Mouse (Mus musculus): ENCODE measurements at regions not wholly inside any gene's neighbourhood (a gene's known extent, or its start where the extent isn't known, plus 50 kb on each side); places are given as distances from the start of the nearest gene placed in this dataset.

DNA sequence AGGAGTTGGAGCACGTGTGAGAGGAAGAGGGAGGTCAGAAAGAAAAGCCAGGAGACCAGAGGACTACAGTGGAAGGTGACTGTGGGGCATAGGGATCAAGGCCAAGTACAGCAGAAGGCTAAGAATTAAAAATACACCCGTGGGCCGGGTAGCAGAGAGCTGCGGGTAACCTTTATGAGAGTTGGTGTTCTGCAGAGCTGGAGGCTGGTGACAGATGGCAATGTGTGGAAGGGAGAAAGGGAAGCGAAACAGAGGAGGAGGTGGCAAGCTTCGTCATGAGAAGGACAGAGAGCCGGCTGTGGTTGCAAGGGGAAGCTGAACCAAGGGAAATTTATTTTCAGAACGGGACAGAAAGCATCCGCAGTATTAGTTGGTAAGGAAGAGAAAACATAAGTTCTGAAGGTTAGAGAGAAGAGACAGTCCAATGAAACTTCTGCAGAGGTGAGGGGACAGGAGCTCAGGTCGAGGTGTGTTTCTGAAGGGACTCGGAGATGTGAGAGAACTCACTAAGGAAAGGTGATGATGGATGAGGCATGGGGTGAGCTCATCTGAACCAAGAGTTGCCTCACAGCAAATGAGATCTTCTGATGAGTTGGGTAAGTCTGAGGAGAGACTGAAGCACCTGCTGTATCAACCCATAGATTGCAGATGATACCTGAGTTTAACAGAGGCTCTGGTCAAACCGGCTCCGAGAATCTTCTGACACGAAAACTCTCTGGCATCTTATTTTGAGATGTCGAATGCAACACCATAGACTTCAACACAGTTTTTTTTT, 200.6 kb downstream of the Gm10260 start:
- DNase-seq (ENCODE audit: low spot score in 2 of 2), result no peak

DNA sequence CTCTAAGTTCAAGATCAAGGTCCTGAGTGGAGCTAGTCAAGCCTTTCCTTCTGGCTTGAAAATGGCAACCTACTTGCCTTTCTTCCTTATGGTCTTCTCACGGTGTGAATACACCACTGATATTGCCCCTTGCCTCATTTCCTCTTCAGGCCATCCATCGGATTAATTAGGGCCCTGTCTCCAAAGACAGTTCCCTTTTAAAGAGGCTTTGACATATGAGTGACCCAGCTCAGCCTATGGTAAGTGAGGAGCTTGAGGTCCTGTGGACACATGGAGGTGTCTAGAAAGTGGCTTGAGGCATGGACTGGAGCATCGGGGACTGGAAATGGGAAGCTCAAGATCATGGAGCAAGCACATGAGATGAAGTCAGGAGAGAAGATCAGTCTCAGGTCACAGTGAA, 201.5 kb downstream of the Gm10260 start:
- DNase-seq (ENCODE audit: low spot score in 2 of 2), result no peak

DNA sequence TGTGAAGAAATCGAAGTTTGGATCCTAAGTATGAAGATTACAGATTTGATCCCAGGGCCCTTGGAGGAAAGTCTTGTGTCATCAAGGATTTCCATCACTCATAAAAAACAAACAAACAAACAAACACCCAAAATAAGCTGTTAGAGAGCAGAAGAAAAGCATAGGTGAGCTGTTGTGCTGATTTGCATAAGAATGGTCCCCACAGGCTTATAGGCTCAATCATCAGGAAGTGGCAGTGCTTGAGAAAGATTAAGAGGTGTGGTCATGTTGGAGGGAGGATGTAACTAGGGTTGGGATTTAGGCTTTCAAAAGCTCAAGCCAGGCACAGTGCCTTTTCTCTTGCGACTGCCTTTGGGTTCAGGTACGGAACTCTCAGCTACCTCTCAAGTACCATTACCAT, 205.1 kb downstream of the Gm10260 start:
- DNase-seq (ENCODE audit: low spot score in 2 of 2), result no peak

DNA sequence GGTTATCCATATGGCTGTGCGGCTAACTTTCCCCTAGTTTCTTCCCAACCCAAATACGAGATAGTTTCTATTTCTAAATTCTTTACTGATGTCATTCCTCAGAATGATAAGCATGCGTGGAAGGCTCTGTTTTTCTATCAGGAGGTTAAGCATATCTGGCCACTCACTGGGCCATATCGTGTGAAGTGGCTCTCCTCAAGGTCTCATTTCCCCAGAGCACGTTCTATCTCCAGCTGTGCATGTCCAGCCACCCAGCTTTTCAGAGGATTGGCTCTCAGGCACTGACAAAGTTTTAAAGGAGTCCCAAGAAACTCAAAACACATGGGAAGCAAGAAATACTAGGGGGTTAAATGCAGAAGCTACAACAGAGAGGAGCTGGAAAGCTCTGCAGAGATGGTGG, 205.8 kb downstream of the Gm10260 start:
- DNase-seq (ENCODE audit: low spot score in 2 of 2), result no peak

DNA sequence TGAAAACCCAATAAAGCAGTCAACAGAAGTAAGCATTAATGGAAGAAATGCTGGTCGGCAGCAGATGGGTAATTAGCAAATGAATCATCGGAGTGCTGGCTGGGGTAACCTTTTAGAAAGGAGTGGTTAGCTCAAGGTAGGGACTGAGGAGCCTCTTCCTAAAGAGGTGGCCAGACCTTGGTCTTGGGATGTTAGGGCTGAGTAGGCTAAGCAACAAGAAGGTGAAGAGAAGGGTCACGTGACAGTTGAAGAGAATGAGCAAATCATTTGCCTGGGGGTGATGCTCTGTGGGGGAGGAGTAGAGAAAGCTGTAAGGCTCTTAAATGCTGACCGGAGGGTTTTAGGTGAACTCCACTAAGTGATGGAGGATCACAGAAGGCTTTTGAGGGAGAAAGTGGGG, 208.2 kb downstream of the Gm10260 start:
- no peak for DNase-seq (ENCODE audit: low spot score in 2 of 2)

DNA sequence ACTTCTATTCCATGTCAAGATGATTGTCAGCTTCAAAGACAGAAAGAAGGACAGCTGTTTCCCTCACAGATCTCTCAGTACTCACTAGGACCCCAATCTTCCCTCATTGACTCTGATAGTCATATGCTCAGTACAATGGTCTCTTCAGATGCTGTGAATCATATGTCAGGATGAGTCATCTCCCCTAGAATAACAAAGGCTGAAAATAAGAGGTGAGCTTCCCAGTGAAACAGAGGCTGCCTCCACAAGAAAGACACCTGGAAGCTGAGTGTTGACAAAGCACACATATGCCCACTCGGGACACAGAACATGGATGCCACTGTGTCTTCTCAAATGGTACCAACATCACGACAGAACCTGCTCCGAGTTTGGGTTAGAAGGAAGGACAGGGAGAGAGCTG, 209.6 kb downstream of the Gm10260 start:
- no peak for DNase-seq (ENCODE audit: low spot score in 2 of 2)

DNA sequence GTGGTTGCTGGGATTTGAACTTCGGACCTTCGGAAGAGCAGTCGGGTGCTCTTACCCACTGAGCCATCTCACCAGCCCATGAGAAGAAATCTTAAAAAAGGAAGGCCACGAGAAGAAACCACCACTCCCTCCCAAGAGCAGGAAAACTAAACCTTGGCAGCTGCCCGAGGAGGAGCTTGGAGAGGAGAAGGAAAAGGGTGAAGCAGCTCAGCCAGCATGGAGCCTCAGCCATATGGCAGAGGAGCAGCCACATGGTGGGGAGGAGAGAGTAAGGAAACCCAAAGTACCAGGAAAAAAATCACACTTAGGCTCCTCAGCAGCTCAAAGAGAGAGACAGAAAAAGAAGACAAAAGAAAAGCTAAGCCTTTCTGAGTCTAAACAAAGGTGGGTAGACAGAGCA, 210.3 kb downstream of the Gm10260 start:
- no peak for DNase-seq (ENCODE audit: low spot score in 2 of 2)

DNA sequence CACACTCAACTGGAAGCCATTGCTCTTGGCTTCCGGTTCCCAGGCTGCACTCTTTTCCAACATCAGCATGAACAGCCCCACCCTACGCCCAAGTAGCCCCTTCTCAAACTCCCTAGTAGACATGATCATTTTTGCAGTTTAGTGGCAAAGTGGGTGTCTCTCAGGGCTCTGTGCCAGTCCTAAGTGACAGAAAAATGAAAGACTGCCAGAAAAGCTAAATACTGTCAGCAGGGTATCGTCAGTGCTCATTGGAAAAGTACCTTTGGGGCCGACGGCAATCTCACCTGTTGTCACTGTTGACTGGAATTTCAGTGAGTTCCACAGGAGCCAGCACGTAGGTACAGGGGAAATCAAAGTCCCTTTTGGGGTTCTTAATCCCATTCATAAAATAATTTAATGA, 211.0 kb downstream of the Gm10260 start:
- no peak for DNase-seq (ENCODE audit: low spot score in 2 of 2)

DNA sequence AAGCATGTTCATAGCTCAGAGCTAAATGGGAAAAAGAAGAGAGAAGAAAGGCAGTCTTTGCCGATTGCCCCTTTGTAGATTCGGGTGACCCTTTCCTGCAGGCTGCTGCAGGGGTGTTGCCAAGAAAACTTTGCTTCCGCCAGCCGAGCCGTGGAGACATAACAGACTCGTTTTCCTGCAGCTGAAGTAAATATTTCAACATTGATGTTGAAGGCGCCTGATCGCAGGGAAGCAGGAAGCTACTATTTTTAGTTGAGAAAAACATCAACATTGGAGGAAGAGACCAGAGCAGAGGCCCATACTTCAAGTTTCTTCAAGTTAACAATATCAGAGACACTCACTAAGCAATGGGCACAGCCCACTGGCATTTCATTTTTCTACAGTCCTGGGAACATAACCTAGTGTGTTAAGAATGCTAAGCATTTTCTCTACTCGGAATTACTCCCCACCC, 211.9 kb downstream of the Gm10260 start:
- peak in 1 of 2 experiments; percentile 51 for DNase-seq (ENCODE audit: low spot score in 2 of 2)

DNA sequence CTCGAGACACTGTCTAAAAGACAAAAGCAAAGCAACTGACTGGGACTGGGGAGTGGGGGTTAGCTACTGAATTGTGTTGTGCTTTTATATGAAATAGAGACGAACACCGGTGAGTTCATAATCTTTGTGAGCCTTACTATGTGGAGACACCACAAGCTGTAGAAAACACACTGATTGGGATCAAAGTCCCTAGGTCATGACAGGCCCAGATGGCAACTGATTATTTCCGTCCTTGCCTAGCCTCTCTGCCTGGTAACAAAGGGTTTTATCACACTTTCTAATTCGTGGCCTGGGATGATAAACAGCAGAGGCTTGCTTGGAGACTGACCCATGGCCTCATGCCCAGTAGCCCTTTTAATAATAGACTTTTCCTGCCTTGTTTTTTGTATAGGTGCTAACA, 213.5 kb downstream of the Gm10260 start:
- no peak for DNase-seq (ENCODE audit: low spot score in 2 of 2)

DNA sequence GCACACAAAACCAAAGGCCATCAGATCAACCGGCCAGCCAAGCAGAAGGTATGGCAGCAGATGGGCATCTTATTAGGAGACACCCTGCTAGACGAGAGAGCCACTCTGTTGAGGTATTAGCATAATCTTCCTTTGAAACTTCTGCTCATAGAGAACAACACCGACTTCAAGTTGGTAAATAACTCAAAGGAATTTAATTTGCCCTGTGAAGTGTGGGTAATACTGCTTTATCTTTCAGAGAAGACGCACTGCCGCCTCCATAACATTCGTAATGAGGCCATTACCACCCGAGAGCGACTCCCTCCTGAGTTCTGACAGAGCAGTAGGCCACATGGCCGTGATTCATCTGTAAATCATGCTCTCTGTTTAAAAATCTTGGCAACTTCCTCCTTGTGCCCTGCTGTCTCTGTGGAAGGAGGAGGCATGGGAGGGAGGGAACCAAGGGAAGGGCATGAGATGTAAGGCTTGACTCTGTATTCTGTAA, 214.4 kb downstream of the Gm10260 start:
- DNase-seq (ENCODE audit: low spot score in 2 of 2), result no peak

DNA sequence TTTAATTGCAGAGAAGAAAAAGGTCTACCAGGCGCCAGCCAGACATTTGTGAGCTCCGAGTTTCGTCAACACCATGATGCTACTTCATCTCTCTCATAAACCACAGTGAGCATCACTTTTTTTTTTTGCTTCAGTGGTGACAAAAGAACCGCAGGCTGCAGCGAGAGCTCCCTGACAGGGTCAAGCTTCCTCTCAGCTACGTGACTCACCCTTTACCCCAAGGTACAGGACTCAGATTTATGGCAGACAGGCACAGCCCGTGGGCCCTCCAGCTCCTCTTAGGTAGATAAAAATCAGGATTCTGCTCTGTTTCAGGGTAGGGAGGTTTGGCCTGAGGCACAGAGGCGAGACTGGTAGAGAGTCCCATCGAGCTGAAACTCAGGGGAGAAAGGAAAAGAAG, 220.7 kb downstream of the Gm10260 start:
- DNase-seq (ENCODE audit: low spot score in 2 of 2), result no peak

DNA sequence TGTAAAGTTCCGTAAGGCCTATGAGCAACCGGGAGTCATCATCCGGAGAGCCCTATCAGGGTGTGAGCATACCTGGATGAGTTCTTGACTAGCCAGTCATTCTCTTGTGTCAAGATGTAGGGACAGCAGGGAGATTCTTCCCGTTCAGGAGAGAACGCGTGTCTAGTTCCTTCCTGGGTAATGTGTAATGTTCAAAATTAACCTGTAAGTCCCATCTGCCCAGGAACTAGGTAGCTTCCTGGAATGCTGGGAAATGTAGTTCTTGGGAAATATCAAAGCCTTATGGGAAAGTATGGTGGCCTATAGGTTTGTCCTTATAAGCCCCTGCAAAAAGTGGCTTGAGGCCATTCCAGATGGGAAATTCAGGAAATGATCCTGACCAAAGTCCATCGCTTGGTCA, 222.0 kb downstream of the Gm10260 start:
- no peak for DNase-seq (ENCODE audit: low spot score in 2 of 2)

DNA sequence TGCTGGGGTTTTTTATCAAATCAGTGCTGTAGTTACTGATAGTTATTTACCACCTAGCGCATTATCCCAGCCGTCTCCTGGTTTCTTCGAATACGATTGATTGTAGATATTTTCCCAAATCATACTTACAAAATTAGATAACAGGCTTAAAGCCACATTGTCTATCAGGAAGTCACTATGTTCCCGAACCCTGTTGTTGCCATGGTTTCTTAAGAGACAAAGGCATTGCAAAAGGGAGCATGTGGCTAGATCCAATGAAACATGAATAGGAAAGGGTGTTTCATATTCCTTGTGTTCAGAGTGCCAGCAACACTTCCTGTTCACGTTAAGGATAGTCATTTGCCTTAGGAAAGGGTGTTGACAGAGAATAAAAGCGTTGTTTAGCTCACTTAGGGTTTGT, 222.7 kb downstream of the Gm10260 start:
- no peak for DNase-seq (ENCODE audit: low spot score in 2 of 2)

DNA sequence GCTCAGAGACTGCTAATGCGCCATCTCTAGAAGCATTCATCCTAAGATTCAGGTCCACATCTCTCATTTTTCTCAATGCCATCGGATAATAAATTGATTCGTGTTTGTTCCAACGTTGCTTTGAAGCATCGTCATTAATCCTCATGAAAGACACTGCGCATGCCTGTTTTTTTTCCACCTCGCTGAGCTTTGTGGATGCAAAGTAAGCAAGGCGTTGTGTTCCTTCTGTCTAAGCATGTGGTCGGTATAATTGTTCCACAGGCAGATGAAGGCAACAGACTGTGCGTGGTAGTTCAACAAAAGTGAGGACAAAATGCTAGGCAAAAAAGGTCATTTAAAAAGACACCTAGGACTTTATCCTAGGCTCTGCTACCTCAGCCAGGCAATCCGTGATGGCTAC, 223.2 kb downstream of the Gm10260 start:
- DNase-seq (ENCODE audit: low spot score in 2 of 2), result no peak

DNA sequence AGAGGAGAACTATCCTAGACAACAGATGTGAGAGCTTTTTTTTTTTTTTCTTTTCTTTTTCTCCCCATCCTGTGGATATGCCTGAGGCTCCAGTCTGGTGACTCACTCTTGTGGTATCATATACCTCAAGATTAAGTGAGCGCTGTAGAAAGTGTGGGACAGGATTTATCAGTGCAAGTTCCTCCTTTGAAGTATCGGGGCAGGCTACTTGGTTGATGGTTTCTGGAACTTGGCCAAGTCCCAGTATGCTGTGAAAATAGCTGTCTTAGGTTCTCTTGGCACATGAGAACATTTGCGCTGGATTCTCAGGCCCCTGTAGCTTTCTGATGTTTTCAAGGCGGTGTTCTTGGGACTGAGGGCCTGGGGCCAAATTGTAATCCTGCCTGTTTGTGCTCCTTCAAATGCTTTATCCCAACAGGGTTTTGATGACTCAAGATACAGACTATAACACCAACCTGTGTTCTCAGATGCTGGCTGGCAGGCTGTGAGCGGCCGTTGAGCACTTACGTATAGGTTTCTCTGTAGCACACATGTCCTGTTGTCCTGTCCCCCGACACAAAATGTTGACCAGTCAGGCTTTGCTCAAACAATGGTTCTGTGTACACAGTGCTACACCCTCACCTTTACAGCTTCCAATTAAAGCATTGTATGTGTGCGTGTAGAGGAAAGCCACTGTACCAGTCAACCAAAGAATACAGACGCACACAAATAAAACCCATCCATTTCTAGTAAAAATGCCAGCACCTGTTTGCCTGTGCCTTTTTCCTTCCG, 226.4 kb downstream of the Gm10260 start:
- DNase-seq (ENCODE audit: low spot score in 2 of 2), result no peak

DNA sequence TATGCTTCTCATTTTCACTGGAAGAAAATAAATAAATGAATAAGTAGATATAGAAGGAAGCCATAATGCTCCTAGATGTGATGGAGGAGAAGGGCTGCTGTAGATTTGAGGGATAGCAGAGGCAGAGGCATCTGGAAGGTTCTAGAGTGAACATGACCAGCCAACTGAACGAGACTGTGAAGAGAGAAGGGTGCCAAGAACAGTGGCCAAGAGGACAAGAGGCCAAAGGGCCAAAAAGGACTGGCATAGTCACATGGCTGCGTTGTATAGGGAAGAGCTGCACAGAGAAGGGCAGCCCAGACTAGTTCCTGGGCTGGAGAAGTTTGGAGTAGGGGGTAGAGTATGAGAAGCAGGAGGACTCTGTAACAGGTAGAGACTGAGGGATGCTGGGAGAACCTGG, 229.3 kb downstream of the Gm10260 start:
- no peak for DNase-seq (ENCODE audit: low spot score in 2 of 2)

DNA sequence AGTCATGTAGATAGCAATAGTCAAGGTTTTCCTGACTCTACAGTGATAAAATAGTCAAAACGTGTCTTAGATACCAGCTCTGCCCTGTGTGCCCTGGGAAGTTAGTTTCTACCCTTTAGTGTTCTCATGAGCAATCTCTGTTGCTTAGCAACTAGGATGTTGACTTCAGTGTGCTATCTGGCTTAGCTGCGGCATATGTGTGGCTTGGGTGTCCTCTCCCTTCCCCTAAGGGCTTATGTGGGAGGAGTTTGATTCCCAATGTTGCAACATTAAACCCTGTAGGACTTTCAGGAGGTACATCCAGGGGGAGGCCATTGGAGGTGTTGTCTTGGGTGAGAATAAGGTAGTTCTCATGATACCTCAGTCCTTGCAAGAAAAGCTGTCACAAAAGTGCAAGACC, 229.9 kb downstream of the Gm10260 start:
- no peak for DNase-seq (ENCODE audit: low spot score in 2 of 2)

DNA sequence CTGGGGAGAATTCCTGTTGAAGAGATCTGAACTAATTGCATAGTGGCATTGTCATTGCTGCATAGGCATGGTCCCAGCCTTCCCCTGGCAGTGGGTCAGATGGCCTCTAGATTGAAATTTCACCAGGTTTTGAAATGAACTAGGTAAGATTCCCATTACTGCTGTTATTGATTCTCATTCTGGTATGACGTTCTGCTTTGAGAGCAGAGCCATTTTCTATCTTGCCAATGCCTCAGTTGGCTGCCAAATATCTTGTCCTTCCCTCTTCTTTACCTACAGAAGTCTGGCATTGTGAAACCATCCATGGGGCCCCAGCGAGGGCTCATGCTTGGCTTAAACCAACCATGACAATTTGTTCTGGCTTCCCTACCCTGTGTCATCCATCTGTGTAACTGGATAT, 232.5 kb downstream of the Gm10260 start:
- no peak for DNase-seq (ENCODE audit: low spot score in 2 of 2)

DNA sequence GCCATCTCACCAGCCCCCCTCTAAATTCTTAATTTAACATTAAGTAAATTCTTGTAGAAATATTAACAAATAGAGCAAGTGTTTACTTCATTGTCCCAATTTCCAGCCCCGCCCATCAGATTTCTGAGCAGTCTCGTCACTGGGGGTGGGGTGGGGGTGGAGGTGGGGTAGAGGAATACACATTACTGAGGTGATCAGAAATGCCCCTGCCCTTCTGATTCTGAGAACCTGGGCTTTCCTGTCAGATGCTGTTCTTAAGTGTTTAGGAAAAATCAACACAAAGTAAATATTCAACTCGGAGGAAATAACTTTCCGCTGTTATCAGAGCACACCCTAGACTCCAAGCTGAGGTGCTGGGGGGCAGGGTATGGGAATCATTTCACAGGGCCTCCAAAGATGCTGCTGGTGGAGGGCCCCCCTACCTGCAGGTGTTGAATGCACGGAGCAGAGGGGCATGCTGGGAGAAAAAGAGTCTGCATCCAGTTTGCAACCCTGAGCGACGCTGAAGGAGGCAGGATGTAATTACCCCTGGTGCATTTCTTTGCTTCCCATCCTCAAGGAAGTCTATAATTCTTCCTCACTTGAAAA, 235.5 kb downstream of the Gm10260 start:
- DNase-seq (ENCODE audit: low spot score in 2 of 2), result no peak

DNA sequence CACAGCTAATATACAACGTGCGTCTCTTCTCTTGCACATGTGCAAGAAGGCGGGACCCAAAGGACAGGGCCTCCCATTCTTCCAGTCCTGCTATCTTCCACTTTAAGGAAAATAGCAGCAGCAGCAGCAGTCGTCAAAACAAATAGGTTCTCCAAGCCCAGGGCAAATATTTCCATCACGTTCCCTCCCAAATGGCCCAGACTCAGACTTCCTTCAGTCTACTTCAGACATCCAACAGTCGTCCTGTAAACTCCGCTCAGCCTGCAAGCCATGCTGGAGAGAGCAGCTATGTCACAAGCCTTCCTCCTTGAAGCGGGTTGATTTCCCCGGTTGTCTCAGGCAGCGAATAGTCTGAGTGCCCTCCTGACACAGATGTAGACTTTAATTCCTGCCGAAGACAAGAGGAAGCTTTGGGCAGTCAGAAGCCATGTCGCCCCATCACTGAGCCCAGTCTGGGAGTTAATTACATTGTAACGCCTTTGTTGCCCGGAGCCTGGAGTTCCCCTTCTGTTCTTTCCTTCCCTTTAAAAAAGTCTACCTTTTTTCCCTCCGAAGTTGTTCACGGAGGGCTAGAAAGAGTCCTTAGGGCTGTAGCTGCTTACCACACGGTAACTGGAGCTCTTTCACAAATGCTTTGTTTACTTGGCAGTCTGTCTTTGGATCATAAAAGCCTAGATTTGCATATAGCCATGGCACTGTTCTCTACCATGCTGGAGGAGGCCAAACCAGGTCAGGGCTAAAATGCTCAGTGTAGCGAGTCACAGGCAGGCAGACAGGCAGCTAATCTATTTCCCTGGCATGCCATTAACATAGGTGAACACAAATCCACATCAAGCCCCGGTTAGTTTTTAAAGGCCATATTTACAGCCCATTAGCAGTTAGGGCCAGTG, 236.7 kb downstream of the Gm10260 start:
- no peak for DNase-seq (ENCODE audit: low spot score in 2 of 2)
